Mouse (Mus musculus) heart, postnatal 10 days (tissue): ENCODE data around the gene Itih5. TPM values are rescaled to one million over a fixed set of nuclear protein-coding genes. Genes with fewer than 3 reads are reported as not detected.
A peak's percentile ranks its signal among the peaks of the same experiment; 100 is the strongest.

Experiments used
- DNase-seq, 2 experiments: peaks; one replicate each; pipeline ENCODE4 v3.0.0; 2021
- intact Hi-C: fragments of 180-260 bp; cut with DNase I; formaldehyde crosslinking; loops from one replicate; pipeline ENCODE4 v1.15.1; 2025
- total RNA-seq, 2 experiments: library from RNA; stranded (reverse); gene quantifications; 2 replicates each; pipeline ENCODE4 v1.2.3; 2021

The Itih5 gene
- 10 to 100 TPM; 33.3 to 35.8 TPM for total RNA-seq

DNA sequence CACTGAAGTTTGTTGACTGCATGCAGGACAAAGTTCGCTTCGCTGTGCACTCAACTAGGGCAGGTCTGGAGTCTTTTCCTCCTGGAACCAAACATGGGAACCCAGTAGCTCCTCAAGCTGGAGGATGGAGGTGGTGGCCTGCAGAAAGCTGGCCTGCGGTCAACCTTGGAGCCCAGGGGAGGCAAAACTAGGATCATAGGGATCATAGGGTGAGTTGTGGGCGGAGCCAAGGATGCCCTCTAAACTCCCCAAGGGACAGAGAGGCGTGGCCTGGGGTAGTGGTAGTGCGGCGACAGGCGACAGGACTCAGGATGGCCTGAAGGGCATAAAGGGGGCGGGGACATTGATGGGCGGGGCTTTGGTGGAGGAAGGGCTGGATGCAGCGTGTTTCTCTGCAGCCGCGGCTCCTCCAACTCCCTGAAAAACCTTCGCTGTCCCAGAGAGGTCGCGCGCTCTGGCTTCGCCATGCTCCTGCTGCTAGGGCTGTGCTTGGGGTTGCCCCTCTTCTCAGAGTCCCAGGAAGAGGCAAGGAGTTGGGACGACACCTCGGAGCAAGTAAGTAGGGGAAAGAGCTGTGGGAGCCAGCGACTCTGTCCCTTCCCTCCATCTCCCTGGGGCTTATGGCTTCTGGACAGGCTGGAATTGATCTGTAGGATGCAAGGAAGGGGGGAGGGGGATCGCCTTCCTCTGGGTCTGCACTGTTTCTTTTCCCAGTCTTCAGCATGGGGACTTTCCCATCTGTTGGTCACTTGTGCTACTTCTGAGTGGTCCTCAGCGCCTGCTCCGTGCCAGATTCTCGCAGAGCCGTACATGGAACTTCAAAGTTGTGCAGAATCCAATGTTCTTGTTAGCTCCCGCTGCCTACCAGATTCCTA is at the start of gene Itih5:
TSS of gene Itih5 (plus strand) at position 371 of the 875 bp plus-strand sequence.
- peak; percentile 50 to 61 for DNase-seq
- intact Hi-C loops, result no loop called here

DNA sequence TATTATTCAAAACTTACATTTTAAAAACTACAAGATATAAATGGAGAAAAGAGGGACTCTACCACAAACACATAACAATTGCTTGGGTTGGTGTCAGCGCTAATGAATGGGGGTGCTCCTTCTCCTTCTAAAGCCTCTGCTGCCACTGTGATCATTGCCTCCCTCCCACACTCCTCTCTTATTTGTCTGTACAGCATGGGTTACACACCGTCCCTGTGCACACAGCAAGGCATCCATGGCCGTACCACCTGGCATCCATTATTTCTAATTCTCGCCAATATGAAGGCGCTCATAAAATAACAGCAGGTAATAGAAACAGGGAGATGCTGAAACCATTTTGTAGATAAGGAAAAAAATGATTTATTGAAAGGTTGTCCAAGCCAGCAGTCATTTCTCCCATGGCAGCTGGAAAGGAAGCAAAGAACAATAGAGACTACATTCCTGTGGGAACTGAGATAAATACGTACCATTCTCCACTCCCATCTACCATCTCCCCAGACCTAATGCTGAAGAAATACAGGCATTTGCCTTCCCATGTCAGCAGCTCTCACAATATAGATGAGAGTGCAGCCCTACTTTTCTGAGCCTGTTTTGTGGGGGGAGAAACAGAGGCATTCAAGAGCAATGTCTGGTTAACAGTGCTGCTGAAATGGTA is 44.7 kb upstream of the Itih5 start:
- intact Hi-C loops, result loop anchor here (5.0 kb wide), 1 partner anchor 94 kb away; no protein-coding TSS in a partner anchor
- DNase-seq, result no peak

DNA sequence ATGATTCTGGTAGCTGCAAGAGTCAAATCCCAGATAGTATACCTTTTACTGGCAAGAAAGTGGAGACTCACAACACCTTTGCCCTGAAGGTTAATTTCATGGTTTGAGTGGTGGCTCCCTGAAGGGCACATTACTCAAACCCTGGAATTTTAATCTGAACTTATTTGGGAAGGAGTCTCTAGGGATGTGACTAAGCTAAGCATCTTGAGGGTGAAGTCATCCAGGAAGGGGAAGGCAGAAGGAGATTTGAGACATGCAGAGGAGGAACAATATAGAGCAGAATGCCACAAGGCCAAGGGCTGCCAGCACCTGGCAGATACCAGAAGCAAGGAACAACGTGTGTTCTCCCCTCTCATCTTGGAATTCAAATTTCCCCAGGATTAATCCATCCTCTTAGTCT is 34.6 kb upstream of the Itih5 start:
- intact Hi-C loops, result no loop called here
- no peak for DNase-seq

DNA sequence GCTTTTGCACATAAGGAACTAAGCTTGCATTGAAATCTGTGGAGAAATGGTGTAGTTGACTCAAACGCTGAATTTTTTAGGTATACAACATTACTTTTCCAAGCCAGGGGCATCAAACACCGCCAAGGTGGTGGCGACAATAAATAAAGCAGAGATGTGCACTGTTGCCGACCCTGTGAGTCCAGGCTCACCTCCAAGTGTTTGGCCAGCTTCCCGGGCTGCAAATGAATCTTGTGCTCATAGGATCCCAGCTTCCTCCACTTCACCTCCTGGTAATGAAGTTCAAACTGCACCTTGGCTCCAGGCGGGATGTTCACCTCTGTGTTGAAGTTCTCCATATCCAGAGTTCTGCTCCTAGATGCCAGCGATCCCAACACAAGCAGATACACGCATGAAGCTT is 34.1 kb upstream of the Itih5 start:
- intact Hi-C loops, result no loop called here
- no peak for DNase-seq

DNA sequence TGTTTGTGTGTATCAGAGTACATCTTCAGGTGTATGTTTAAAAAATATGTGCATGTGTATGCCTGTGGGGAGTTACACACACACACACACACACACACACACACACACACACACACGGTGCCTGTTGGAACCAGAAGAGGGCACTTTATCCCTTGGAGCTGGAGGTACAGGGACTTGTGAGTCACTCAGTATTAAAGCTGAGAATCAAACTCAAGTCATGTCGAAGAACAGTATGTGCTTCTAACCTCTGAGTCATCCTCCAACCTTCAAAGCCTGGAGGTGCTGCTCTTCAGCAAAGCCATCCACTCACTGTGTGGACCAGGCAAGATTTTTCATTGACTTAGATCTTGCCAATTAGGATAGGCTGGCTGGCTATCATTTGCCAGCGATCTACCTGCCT is 31.5 kb upstream of the Itih5 start:
- DNase-seq, result no peak
- intact Hi-C loops, result no loop called here

DNA sequence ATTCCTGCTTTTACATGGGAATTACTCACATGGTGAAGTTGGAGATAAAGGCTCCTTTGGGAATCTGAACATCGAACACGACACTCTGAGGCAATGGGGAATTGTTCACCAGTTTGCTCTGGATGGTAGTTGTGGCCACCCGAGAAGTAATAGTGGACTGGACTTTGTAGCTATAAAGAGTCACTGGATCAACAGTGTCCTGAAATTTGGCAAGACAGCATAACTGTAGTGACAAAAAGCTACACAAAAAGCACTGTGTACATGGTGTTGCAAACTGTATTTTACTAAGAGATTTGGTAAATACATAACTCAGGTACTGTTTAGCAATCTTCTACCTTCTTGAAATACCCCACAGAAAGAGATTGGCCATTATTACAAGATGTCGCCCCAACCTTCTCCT is 27.2 kb upstream of the Itih5 start:
- no peak for DNase-seq
- intact Hi-C loops, result no loop called here

DNA sequence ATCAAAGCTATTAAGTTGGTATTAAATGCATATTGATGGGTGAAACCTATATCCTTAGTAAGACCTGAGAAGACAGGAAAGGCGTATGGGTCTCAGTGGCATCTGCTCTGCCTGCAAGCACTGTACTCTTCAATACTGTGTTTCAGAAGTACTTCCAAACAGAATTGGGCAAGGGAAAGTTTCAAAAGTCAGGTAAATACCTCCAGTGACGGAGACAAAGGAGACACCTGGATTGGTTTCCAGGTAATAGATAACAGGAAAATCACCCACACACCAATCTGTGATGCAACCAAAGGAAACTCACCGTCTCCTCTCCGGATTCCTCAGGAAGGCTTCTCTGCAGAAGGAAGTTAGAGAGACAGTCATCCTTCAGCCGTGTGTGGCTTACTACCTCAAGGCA is 25.9 kb upstream of the Itih5 start:
- intact Hi-C loops, result no loop called here

DNA sequence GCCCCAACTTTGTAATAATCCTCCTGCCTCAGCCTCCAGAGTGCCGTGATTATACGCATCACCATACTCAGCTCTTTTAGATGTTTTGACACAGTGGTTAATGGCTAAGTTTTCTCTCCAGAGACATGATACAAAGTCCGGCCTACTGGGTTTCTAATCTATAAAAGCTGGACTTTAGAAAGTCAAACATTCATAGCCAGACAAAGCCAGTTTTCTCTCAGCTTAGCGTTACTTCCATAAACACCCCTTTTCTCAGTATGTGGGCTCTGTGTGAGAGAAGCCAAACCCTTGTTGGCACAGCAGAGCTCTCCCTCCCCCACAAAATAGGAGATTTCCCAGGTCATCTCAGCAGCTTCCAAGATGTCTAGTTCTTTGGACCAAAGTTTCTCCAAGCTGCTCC is 24.8 kb upstream of the Itih5 start:
- DNase-seq, result no peak
- intact Hi-C loops, result no loop called here

More for the DNA sequence above, 25.9 kb upstream of the Itih5 start:
- no peak for DNase-seq

DNA sequence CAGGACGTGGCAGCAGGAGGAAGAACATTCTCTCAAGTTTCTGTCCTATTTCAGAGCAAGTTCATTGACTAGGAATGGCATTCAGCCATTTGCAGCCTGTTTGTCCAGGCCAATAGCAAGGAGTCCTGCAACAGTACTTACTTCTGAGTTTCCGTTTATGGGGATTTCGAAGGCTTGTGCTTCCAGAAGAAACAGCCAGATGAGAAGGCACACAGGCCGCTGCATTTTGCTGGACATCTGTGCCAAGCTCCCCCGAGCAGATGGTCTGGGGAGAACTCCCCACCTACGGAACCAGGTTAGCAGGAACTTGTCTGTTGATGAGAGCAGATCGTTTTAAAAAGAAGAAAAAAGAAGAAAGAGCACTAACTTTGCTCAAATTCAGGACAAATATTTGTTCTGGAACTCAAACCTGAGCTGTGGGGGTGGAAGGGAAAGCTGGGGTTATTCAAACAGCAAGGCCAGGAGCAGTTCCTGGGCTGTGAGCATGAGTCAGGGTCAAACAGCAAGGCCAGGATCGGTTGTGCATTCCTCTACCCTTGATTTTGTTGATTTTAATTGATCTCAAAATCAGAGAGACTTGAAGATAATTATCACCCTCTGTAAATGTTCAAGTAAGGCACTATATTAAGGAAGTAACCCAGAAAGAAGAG is 22.9 kb upstream of the Itih5 start:
- DNase-seq, result no peak
- intact Hi-C loops, result no loop called here

DNA sequence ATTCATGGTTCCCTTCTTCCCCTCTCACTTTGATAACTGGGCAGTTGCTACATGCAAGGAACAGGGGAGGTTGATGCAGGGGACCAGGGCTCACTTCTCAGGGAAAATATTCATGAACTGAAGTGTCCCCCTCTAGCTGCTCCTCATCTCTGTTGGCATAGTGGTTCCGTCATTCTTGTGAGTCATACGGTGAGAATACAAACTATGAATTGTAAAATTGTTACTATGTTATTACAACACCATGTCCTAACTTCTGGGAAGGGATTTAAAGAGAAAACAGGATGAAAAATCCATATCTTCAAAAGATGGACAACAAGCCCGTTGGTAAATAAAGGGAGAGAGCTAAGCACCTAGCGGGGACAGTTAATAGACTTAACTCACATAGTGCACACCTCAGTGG is 22.1 kb upstream of the Itih5 start, which contains the start of gene Itih2:
TSS of gene Itih2 (minus strand) at position 101 of the 400 bp plus-strand sequence.
- no peak for DNase-seq

DNA sequence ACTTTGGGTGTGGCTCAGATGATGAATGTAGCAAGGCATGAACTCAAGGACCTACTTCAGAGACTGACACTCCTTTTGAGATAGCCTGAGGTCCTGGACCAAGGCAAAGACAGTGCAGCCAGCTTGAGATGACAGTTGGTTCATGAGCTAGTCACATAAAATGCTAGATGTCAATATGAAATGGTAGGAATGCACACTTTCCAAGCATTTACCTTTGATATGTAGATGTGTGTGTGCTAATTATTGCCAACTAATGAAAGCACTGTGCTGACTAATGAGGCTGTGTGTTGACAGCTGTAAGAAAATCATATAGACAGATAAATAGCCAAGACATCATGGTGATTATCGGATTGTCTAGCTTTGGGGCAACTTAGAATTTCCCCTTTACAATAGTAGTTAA is 21.2 kb upstream of the Itih5 start:
- no peak for DNase-seq
- intact Hi-C loops, result no loop called here

More for the DNA sequence above, 22.1 kb upstream of the Itih5 start, which contains the start of gene Itih2:
- intact Hi-C loops, result no loop called here

DNA sequence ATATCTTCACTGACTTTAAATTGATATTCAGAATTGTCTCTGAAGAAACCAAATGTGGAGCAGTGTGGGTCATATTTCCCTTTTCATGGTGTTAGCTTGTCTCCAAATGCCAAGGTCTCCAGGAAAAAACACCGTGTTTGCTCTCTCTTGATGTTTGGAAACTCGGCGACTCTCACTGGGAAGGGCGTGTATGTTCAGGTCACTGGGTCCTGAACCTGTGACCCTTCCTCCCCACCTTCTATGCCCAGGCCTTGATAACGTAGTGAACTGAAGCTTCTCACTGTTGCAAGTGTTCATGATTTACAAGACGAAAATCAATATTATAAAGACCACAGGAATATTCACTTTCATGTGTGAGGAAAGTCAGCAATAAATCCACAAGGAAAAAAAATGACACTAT is 19.4 kb upstream of the Itih5 start:
- DNase-seq, result no peak
- intact Hi-C loops, result no loop called here

DNA sequence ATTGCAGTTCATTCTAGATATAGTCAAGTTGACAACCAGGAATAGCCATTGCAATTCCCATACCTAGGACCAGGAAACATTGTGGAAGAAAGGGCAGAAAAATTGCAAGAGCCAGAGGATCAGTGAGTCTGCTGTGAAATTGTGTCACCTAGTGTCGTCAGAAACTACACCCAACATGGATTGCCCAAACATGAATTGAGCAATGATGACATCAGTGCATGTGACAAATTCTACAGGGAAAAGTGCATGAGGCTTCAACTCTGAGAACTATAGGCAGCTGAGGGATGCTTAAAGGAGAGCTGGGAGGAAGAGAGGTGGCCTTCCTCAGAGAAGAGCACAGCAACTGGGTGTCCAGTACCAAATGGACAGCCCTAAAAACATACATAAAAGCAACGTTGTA is 16.1 kb upstream of the Itih5 start:
- intact Hi-C loops, result no loop called here
- no peak for DNase-seq

DNA sequence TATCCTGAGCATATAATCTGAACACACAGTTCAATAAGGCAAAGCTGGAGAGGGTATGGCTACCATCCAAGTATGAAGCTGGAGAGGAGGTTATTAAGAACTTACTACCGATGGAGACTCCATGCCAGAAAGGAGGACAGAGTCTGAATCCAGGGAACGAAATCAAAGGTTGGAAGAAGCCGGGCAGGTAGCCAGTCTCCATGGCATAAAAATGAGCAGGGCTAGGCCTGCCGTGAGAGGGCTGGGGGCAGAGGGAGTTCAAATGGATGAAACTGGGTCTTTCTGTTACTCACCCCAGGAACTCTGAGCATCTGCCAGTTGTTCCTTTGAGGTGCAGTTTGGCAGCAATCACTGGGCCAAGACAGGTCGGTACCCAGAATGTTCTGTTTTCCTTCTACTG is 12.9 kb upstream of the Itih5 start:
- intact Hi-C loops, result no loop called here
- DNase-seq, result no peak

DNA sequence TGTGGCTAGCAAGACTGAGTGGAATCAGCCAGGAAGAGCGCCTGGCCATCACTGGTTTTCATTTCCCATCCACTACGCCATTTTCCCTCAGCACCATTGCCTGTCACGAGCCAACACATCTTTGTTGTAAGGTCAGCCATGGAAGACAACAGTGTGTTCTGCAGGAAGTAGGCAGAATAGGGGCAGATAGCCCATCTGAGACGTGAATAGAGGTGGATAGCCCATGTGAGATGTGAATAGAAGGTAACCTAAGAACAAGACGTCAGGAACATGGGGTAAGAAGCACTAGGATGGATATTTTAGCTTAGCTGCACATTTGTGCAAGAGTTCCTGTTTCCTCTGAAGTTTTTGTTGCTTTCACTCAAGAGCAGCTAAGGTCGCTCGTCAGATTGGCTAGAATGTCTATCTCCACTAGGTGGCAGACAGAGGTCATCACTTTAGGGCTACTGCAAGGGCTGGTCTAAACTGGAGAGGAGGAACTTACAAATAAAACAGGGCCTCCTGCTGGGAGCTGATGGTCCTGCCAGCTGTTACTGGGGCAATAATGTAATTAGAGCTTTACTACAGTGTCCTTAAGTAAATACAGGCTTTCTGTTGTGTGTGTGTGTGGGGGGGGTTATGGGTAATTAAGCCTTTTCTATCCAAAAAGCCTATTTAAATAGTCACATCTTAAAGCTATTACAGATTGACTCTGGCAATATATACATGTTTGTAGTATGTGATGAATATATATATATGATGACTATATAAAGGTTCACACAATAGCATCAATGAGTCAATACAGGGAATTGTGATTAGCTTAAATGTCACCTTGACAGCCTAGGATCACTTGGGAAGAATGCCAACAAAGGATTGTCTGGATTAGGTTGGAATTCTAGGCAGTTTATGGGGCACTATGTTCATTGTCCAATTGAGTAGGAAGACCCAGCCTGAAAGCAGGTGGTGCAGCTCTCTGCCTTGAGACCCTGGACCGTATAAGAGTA is 10.6 kb upstream of the Itih5 start:
- intact Hi-C loops, result loop anchor here (1.0 to 2.0 kb wide), 3 partner anchors 41 to 146 kb away; no protein-coding TSS in a partner anchor
- peak; percentile 83 to 84 for DNase-seq

DNA sequence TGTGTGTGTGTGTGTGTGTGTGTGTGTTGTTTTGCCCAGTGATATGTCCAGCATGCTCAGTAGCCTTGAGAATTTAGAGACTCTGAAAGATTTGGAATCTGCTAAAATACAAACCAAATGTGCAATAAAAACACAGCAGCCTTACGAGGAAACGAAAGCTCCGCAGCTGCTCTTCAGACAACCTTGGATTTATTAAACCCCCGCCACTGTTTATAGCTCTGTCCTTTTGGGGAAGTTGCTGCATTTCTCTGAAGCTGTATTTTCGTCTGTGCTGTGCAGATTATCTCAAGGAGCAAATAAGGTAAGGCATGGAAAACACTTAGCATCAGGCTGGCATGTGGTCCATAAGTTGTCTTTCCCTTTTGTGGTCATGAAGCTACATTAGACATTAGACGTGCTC is 7.9 kb upstream of the Itih5 start:
- intact Hi-C loops, result no loop called here

DNA sequence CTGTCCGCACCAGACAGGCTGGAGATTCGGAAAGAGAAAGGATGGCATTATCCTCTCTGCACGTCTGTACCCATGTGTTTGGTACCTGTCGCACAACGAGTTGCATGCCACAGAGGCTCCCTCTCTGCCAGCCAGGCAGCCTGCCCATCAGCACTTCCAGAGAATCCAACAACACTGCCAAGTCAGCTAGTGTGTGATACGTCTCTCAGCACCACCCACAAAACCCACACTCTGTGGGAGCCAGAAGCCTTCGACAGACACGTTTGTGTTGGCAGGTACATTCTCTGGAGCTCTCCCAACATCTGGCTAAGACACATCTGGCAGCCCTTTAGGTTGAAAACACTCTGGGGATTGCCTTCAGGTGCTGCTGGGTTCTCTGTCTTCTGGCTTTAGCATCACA is 6.2 kb upstream of the Itih5 start:
- peak; percentile 44 to 53 for DNase-seq
- intact Hi-C loops, result no loop called here

More for the DNA sequence above, 7.9 kb upstream of the Itih5 start:
- DNase-seq, result no peak

DNA sequence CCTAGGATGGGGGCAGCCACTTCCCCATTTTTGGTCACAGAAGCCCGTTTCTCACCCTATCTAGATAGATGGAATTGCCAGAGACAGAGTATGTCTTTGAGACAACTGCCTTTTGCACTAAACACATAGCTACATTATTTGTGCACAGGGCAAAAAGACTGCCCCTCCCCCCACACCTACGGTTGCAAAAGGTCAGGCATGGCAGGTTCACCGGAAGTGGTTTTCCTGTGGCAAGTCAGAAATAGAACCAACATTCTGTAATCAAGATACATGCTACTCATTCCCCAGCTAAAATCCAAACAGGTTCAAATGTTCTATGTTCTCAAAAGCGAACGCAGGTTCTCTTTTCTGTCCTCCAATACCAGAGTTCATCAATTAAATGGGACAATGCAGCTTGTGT is 781 bp upstream of the Itih5 start:
- intact Hi-C loops, result no loop called here
- no peak for DNase-seq

DNA sequence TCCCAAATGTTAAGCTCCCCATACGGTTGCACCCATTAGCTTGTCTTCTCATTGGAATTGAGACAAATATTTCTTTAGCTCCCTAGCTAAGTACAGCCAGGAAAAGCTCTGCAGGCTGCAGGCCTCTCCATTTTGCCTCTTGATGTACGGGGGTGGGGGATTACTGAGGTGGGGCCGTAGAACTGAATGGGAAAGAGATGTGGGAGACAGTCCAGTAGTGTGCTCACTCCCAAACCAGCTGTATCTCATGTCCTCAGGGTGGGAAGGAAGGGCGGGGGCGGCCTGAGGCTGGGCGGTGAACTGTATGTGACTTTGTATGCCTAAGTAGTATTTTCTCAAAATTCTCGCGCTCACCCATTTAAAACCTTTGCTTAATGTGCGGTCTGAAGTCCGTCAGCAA is 3.8 kb downstream of the Itih5 start:
- intact Hi-C loops, result no loop called here
- DNase-seq, result peak; percentile 29 to 32

DNA sequence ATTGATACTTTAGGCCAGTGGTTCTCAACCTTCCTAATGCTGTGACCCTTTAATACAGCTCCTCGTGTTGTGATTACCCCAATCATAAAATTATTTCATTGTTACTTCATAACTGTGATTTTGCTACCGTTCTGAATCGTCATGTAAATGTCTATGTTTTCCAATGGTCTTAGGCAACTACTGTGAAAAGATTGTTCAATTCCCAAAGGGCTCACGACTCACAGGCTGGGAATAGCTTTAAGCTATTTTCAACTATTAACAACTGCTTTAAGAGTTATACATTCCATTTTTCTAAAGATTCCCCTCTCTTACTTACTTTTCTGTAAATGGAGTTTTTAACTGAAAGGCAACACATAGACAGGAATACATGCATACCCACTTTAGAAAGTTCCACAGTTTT is 8.6 kb downstream of the Itih5 start:
- intact Hi-C loops, result no loop called here
- DNase-seq, result no peak
